Mouse (Mus musculus): ENCODE measurements around the gene Susd2. TPM values are rescaled to one million over a fixed set of nuclear protein-coding genes. Genes with fewer than 3 reads are reported as not detected.

The Susd2 gene
- total RNA-seq (2021) = 1 to 10 TPM; 7.3 to 9.0 TPM
- long read RNA-seq, experiment 1, partial matches to known transcripts = 4 of 6 reads
- long read RNA-seq, experiment 1, other reads (novel, unspliced or antisense) = 1 of 6 reads
- long read RNA-seq, experiment 2, transcript Susd2-202 (15 exons, 3,151 nt) = major isoform, 7 of 10 reads
- long read RNA-seq, experiment 2, partial matches to known transcripts = 3 of 10 reads
- long read RNA-seq, experiment 2, other reads (novel, unspliced or antisense) = 0 of 10 reads

DNA sequence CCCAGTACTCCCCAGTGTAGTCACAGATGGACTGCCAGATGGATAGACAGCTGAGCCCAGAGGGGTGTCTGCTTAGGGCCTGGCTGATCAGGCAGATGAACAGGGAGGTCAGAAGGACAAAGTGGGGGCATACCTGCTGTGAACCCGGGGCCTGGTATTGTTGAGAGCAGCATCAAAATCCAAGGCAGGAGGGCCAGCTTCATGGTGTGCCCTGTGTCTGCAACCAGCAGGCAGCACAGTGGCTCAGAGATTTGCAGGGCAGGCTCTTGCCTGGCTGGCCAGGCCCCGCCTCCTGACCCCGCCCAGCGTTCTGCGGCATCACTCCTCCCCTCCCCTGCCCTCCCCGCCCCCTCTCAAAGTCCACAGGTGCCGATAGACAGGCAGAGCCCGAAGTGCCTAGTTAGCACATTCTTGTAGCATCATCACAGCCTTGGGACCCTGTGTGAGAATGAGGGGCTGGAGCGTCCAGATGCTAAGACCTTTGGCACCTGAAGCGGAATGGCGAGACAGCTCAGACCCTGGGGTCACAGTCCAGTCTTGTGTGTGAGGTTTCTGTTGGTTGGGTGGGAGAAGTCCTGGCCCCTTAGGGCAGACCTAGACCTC is at the start of gene Susd2:
Gene Susd2, minus strand, starts transcription at position 268 of the 603 bp plus-strand sequence.
- peak; percentile 73 for DNase-seq

DNA sequence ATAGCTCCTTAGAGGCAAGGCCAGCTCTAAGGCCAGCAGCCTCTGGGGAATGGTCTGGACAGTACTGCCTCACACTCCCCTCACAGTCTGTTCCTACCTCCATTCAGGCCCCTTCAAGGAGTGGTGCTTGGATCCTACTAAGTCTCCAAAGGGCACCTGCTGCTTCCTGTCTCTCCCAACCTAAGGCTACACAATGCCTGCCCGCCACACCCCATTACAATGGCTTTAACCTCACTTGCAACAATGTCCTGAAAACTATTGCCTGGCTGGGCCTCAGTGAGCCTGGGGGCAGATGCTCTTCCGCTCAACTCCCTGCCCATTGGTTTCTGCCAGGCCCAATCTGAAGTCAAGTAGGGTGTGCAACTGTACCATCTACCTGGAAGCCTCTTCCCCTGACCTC is 44.8 kb upstream of the Susd2 start:
- no peak for DNase-seq

DNA sequence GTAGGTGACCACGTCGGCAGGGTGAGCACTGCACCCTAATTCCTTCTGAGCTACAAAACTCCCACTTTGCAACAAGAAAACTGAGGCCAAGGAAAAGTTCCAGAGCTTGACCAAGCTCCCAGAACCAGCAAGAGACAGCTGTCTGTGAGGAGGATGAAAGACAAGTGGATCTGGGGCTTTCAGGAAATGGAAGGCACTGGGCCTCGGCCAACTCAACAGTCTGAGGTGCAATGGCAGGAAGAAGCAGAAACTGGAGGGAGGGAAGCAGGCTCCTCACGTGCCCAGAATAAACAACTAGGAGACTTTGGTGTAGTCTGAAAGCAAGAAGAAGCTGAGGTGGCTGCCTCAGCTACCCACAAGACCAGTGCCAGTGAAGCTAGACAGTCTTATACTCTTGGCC is 42.9 kb upstream of the Susd2 start:
- no peak for DNase-seq

DNA sequence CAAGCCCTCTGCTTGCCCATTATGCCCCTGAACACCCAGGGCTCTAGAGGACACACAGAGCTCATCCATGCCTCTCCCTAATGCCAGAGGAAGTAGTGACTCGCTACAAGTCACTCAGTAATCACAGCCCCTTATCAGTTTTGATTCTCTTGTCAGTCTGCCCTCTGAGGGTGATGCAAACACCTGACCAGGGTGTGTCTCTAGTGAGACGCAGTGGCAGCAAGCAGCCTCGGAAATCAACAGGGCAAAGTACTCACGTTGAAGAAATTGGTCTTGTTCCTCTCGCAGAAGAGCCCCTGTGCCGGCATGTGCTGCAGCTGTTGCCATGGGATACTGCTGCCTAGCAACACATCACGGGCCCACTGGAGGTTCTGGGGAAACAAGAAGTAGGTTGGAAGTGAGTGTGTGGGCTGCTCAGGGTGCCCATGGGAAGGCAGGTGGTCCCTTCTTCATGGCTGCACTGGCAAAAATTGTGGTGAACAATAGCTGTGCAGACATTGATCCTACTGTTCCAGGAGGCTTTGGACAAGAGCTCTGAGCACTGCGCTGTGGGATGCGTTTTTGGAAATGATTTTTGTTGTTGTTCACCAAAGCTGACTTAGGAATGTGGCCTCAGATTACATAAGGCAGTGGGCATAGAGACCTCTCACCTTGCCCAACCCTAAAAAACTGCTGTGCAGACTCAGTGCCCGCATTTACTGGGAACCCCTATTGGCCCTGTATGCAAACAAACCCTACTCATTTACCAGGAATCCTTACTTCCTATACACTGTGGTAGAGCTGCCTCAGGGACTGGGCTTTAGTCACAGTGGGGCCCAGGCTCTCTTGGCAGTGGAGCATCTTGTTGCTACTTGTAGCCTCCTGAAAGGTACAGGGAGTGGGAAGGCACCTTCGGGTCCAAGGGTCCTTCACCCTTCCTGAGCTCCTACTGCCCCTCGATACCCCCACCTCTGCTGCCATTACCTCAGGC is 40.5 kb upstream of the Susd2 start:
- no peak for DNase-seq

DNA sequence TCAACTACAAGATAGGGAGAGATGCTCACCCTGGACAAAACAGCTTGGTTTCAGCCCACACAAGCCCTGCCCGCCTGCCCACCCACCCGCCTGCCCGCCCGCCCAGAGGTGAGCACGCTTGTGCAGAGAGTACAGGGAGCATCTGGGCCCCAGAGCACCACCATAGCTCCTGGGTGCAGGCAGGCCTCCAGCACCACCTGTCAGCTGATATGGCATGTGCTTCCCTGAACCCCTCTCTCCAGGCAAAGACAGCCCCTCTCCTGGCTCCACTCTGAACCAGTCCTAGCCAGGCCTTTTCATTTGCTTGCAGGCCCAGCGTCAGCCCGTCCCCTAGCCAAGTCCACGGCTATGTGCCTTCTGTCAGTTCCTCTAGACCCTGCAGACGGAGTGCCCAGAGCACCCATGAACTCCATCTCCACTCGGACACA is 36.8 kb upstream of the Susd2 start:
- no peak for DNase-seq

DNA sequence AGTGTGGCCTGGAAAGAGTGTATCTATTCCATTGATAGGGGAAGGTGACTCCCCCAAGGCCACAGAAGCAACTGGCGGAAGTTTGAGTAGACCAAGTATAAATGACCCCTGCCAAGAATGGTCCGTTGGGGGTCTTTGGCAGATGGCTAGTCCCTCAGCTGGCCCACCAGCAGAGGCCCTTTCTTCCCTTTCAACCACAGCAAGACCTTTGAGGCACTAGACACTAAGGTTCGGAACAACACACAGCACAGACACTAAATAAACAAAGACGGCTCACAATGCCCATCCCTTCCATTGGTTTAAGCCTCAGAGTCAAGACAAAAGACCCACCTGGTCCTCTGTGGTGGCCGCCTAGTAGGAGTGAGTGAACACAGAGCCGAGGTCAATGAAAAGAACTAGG is 35.4 kb upstream of the Susd2 start:
- DNase-seq = no peak

DNA sequence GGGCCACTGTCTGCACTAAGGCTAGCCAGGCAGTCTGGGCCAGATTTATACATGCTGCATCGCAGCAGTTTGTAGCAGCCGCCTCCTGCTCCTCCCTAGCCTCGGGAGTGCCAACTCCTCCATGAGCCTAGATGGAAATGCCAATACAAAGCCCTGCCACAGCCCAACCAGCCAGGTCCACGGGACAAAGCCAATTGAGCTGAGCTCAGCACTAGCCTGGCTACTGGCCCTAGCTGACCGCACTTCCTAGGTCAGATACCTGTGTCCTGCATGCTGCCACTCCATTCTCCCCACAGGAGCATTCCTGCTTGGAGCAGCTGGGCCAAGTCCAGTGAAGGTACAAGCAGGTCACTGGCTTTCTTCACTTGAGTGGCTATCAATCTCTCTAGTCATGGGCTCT is 34.2 kb upstream of the Susd2 start:
- peak; percentile 29 for DNase-seq

DNA sequence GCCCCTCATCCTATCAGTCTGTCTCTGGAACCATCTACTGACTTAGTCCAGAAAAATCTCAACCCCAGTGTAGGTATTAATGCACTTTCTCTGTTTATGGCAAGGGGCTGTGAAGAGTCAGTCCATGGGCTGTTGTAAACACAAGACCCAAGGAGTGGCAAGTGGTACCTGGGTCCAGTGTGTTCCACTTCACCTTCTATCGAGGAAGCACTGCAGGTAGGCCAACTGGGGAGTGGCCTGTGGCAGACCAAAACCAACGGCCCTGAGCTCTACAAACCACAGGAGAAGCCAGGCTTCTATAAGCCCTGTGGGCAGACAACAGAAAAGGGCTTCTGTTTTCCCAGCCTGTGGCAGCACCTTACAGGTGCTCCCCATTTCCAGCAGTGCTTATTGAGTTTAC is 33.8 kb upstream of the Susd2 start:
- no peak for DNase-seq

DNA sequence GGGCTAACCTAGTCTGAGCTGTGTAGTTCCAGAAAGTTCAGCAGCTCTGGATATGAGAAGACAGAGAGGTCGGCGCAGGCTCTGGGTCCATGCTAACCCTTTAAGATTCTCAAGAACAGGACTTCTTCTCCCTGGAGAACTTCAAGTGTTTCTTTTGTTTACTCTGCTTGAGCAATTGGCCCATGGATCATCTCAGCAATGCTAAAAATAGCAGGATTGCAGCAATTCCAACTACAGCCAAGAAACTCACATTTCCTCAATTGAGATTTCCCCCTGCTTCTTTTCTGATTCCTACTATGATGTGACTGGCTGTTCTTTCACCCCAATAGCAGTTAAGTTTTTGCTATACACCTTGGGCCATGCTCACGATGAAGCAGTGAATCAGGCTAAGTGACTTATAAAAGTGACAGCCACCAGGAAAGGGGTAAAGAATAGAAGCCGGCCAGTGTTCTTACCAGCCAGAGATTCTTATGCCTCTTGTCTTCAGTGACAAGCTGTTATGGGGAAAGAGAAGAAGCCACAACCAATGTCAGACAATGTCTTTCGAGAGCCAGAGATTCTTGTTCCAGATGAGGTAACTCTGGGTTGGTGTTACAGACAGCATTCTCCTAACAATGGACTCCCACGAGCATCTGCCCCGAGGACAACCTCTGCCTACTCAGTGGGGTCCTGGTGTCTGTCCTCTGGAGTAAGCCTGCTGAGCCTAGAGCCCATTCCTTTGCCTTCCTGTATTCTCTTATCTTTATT is 33.2 kb upstream of the Susd2 start:
- DNase-seq = no peak

DNA sequence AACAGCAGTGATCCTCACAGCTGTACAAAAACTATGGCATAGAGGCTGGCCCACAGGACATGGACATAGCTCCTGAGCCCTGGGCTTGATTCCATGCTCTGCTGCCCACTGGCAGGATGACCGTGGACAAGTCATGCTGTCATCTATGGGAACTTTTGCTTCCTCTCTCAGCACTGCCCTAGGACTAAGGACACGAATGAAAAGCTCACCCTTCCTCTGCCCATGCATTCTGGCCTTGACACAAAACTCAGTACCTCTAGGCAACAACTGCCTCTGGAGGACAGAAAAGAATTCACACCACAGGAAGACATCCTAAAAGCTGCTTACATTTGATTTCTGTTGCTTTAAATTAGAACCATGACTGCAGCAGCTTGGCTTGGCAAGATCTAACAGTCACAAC is 32.5 kb upstream of the Susd2 start:
- no peak for DNase-seq

DNA sequence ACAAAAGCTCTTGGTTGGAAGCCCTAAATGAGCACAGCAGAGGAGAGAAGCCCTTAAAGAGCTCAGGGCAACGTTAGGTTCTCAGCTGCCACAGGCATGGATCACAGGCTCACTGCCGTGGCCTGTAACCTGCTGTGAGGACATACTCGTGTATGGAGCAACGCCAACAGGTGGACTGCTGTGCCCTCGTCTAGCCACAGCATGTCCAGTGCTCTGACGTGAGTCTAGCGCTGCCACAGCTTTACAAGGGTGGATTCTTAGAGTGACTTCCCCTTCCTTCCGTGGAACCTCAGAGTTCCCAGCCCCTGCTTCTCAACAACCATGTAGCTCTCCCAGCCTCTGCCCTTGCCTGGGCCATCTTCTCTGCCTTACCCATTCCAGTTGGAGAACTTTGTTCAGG is 31.8 kb upstream of the Susd2 start:
- no peak for DNase-seq

DNA sequence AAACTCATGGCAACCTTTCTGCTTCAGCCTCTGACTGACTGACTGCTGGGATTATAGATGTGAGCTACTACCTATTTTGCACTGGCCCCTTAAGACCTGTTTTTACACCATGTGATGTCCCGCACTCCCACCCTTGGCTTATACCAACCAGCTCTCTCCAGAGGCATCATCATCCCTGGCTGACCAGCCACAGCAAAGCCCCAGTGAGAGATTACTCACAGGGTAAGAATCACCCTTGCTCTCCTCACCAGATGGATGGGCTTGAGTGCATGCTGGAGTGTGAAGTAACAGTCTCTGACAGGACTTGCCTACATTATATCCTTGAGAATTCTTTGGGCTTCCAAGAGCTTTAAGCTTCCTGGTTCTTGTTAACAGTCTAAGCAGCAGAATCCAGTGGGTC is 26.1 kb upstream of the Susd2 start:
- DNase-seq = no peak

DNA sequence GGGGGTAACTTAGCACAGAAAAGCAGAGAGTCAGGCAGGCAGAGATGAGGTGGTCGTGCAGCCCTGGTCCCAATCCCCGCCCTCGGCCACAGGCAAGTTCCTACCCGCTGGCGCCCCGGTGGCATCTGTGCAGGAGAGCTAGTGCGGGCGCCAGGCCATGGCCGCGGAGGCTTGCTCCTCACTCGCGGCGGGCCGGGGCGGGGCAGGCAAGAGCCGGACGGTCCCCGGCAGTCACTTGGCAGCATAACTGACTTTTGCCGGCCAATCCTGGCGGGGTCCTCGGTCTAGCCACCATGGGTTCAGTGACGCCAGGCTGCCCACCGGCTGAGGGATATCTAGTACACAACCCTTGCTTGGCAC is 24.1 kb upstream of the Susd2 start:
- peak; percentile 86 for DNase-seq

DNA sequence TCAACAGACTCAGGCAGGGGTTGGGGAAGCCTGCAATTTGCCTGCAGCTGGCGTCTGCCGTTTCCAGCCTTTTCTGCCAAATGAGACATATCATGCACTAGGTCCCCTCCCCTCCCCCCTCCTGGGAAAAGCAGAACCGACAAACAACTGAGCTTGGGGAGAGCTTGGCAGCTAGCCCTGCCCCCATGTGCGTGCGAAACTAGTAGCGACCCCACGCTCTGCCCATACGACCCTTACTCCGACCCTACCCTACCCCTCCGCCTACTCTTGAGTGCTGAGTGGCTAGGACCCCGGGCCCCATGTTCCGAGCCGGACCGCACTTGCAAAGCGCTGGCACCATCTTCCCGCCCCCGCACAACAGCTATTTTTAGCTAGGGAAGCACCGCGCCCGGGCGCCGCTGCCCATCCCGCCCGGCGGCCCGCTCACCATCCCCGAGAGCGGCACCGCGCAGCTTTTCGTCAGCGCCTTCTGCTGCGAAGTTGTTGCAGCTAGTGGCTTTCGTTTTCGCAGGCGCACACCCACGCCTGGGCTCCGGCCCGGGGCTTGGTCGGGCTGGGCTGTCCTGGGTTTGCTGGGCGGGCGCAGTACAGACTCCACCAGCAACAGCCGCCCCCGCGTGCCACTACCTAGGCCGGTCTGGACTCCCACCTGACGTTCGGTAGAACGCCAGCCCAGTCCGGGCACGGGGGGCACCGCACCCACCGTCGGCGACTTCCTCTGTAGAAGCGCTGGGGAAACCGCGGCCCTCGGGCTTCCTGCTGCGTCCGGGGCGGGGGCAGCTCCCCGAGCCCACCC is 23.5 kb upstream of the Susd2 start:
- DNase-seq = peak; percentile 80

DNA sequence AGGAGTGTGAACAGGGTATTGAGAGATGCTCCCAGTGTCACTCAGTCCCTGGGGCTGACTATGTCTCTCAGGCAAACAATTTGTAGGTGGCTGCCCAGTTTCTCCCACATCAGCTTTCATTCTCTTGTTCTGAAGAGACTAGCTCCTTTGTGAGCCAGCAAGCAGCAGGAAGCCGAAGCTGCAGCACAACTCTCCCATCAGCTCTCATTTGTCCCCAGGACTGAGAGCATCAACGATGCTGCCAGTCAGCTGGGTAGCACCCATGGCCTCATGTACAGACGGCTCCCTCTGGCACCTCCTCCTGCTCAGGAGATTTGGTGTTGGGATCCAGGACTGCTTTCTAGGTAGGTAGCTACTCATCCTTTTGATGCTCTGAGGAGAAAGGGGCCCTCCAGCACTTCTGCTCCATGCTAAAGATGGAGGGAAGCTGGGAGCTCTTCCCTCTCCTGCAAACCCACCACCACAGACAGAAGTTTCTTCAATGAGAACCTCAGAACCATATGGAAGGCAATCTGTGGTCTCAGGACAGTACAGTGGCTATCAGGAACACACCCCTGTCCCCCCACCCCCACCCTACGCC is 22.7 kb upstream of the Susd2 start:
- DNase-seq = no peak

DNA sequence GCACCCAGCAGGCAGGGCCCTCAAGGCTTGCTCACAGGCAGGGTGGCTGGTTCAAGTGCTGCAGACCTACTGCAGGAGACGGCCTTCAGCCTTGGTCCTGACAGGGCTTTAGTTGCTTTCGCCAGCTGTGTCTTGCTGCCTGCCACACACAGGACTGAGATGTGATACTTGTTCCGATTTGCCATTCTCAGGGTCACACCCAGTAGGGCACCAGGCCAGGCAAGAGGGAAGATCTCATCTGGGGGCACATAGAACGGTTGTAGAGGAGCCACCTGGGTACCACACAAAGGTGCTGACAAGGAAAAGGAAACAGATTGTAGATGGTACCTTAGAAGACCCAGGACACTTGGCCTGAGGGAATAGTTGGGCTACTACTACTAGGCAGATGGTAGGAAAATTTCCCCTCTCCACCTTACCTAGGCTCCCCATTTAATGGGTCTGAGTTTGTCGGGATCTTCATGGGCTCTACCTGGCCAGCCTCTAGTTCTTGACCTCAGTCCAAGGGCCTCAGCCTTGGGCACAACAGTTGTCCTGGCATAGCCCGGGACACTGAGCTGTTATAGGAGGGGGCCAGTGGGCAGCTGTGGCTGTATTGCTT is 21.0 kb upstream of the Susd2 start:
- DNase-seq = no peak

DNA sequence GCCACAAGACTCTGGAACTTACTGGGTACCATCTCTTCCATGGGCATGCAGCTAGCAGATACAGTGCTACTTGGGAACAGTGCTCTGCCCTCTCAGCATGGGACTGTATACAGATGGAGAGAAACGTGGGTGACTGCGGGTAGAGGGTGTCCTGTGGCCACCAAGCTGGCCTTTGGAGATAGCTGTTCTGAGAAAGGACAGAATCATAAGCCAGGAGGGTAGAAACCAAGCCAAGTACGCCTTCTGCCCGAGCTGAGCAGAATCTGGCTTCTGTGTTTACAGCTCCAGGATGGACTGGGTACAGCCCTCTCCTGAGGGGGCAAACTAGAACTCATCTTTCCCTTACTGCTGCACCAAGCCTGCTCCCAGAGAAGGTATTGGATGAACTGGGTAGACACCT is 18.8 kb upstream of the Susd2 start:
- DNase-seq = no peak

DNA sequence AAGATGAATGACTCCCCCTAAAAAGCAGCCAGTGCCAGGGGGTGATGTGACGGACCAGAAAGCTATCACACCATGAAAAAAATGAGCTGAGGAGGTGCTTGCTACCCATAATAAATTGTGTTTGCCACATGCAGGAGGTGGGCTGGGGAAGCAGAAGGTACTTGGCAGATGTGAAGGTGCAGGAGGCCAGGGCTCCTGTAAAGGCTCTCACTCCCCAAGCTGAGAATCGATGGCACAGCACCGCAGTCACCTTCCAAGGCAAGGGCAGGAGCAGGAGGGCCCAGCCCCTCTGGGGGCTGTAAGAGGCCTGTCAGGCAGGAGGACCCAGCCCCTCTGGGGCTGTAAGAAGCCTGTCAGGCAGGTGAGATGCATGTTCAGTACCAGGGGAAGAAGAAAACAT is 18.1 kb upstream of the Susd2 start:
- DNase-seq = no peak

DNA sequence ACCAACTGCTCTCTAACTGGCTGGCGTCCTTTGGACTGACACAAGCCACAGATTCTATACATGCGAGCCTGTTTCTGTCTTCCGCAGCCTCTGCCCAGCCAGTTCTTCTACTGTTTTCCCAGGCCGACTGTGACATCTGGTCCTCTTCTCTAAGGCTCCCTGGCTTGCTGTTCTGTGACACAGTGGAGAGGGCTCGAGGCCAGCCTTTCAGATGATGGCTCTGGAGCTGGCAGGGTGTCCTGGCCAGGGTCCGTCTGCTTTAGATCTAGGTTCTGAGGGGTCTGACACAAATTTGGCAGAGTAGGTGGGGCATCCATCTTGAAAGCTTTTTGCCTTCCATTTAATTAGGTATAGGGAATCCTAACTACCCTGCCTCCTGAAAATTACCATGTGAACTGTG is 17.6 kb upstream of the Susd2 start:
- DNase-seq = no peak

DNA sequence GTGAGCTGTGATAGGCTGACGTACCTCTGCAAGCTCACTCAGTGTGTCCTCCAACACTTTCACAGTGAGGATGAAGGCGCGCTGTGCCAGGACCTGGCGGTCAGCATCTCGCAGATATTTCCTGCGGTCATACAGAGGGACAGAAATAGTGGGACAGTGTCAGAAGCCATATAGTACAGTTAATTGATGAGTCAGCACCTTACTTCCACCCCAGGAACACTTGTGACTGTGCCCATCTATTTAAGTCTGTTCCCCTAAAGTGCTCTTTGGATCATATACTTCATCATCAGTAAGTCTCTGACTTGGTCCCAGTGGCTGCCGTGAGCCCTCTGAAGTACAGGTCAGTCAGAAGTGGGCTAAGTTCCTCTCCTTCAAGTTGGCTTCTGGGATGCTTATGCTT is 14.0 kb upstream of the Susd2 start:
- no peak for DNase-seq

DNA sequence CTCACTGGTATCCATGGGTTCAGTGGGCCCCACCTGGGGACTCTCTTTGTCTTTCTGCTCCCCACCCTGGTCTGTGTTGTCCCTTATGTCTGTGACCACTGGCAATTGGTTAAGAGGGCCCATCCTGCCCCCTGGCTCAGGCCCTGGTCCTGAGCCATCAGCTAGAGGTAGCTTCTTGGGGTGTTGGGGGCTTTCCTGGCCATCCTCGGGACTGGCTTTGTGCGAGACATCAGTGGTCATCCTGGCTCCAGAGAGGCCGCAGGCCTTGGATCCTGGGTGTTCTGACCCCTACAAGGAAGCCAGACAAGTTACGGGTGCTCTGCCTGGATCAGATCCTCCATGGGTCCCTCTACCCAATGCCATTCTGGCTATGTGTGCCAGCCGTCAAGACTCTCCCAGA is 13.4 kb upstream of the Susd2 start:
- DNase-seq = no peak
